Mouse (Mus musculus): ENCODE data around the gene Ppa1.

Ppa1 gene

GRCm38 (mm10) chr10:61696560-61696823 lies 48.1 kb downstream of the Ppa1 start:
- peak; percentile 12 to 27 for DNase-seq

- DNase-seq, result peak; percentile 49 to 74
Measured at GRCm38 (mm10) chr10:61697028-61697427, 48.7 kb downstream of the Ppa1 start.

- no peak for DNase-seq
Measured at GRCm38 (mm10) chr10:61704663-61705062, 56.3 kb downstream of the Ppa1 start.

GRCm38 (mm10) chr10:61706412-61707375 lies 58.3 kb downstream of the Ppa1 start:
- peak; percentile 36 to 61 for DNase-seq

GRCm38 (mm10) chr10:61713601-61714000 lies 65.2 kb downstream of the Ppa1 start:
- no peak for DNase-seq

GRCm38 (mm10) chr10:61714146-61714545 lies 65.8 kb downstream of the Ppa1 start:
- no peak for DNase-seq

GRCm38 (mm10) chr10:61714771-61715461 lies 66.6 kb downstream of the Ppa1 start, which contains the start of gene Aifm2:
Aifm2 (plus strand) TSS chr10:61715263.
- DNase-seq, result peak; percentile 77 to 86

- DNase-seq, result no peak
Measured at GRCm38 (mm10) chr10:61715462-61715837, 67.1 kb downstream of the Ppa1 start.

GRCm38 (mm10) chr10:61715996-61716864 lies 67.9 kb downstream of the Ppa1 start:
- DNase-seq, result no peak

GRCm38 (mm10) chr10:61717406-61718296 lies 69.3 kb downstream of the Ppa1 start:
- DNase-seq, result no peak

- DNase-seq, result no peak
Measured at GRCm38 (mm10) chr10:61720331-61720730, 72.0 kb downstream of the Ppa1 start.

- no peak for DNase-seq
Measured at GRCm38 (mm10) chr10:61722215-61722614, 73.9 kb downstream of the Ppa1 start.

GRCm38 (mm10) chr10:61723271-61723670 lies 74.9 kb downstream of the Ppa1 start:
- DNase-seq, result no peak

Measured in kidney, postnatal 4 days (tissue).